In genomic region chr3:103020943-103021638, GRCm38 (mm10) we compare ENCODE assay signal across 9 mouse cellular contexts. TPM values are rescaled to one million over a fixed set of nuclear protein-coding genes. Genes with fewer than 3 reads are reported as not detected.
A peak's percentile ranks its signal among the peaks of the same experiment; 100 is the strongest.
DNase-seq lines count a peak whose midpoint lies in the region; ATAC-seq lines count a peak whose summit lies in the region.
"Had no signal": no experiment of that assay in that cellular context is flagged by ENCODE, and none has a peak within 500 bp of the region (broad histone marks: within the 10 kb centered on the region; RNA-seq: fewer than 3 reads in every experiment).

No protein-coding gene starts in this region.

- peaks cover 39% of the 10 kb centered on the region for H3K4me1 ChIP-seq in erythroblast, embryonic 14.5 days (ENCODE audit: control insufficient read depth)
- H3K4me1 ChIP-seq in heart, embryonic 11.5 days (ENCODE audit: control insufficient read depth, insufficient read depth, low read length) = no peaks in the 10 kb centered on the region
- peaks cover 12% of the 10 kb centered on the region for H3K4me1 ChIP-seq in kidney, embryonic 15.5 days

- peaks cover 13% of the 10 kb centered on the region for H3K36me3 ChIP-seq in erythroblast, embryonic 14.5 days (ENCODE audit: control insufficient read depth)
- H3K36me3 ChIP-seq in heart, embryonic 11.5 days (ENCODE audit: control insufficient read depth, insufficient read depth, low read length) = no peaks in the 10 kb centered on the region
- peaks cover 6% of the 10 kb centered on the region; the same call in 1 of the 2 replicates for H3K36me3 ChIP-seq in kidney, embryonic 15.5 days

- peak overlapping the region; percentile 98 for H3K27ac ChIP-seq in heart, embryonic 11.5 days (ENCODE audit: low read depth, low read length)
- peak overlapping the region; percentile 95 for H3K27ac ChIP-seq in kidney, embryonic 15.5 days

- DNase-seq in CD4-positive, CD25-positive, alpha-beta regulatory T cell, adult 2 months (ENCODE audit: low read depth, low spot score) = peak; percentile 94
- DNase-seq in brain, embryonic 18.5 days (ENCODE audit: low read depth, low spot score) = peak; percentile 89
- peak; percentile 92 for DNase-seq in liver
- peak; percentile 79 to 88 for DNase-seq in monocyte, adult 2 months (ENCODE audit: low read depth in 1 of 2, low spot score in 2 of 2)
- DNase-seq in spleen, postnatal 4 days (ENCODE audit: low spot score in 2 of 2) = peak; percentile 87 to 93

- H3K4me3 ChIP-seq in erythroblast, embryonic 14.5 days (replicated peaks) = peak overlapping the region; percentile 100
- peak overlapping the region; percentile 99 for H3K4me3 ChIP-seq in heart, embryonic 11.5 days (ENCODE audit: low read depth, low read length)
- peak overlapping the region; percentile 72 for H3K4me3 ChIP-seq in kidney, embryonic 15.5 days (replicated peaks)

- peak overlapping the region; percentile 100 for H3K9ac ChIP-seq in heart, embryonic 11.5 days (ENCODE audit: low read depth, low read length)
- H3K9ac ChIP-seq in kidney, embryonic 15.5 days = peak overlapping the region; percentile 90

- H3K4me2 ChIP-seq in heart, embryonic 11.5 days = peak overlapping the region; percentile 76
- peak overlapping the region; percentile 71 for H3K4me2 ChIP-seq in kidney, embryonic 15.5 days

- ATAC-seq in heart, embryonic 11.5 days (replicated peaks; ENCODE audit: insufficient number of reproducible peaks, low FRiP score, low TSS enrichment) = peak; percentile 94
- peak; percentile 94 for ATAC-seq in kidney, embryonic 15.5 days (replicated peaks; ENCODE audit: low FRiP score)

- no peaks in the 10 kb centered on the region; the same call in 1 of the 2 replicates for H3K27me3 ChIP-seq in erythroblast, embryonic 14.5 days (ENCODE audit: control insufficient read depth)
- no peaks in the 10 kb centered on the region for H3K27me3 ChIP-seq in heart, embryonic 11.5 days (ENCODE audit: control insufficient read depth, insufficient read depth, low read length)
- H3K27me3 ChIP-seq in kidney, embryonic 15.5 days = no peaks in the 10 kb centered on the region

- H3K9me3 ChIP-seq in erythroblast, embryonic 14.5 days (ENCODE audit: control insufficient read depth, low read length) = no peaks in the 10 kb centered on the region
- H3K9me3 ChIP-seq in heart, embryonic 11.5 days (replicated peaks; ENCODE audit: control insufficient read depth, low read length) = no peaks in the 10 kb centered on the region
- H3K9me3 ChIP-seq in kidney, embryonic 15.5 days (replicated peaks) = no peaks in the 10 kb centered on the region

- WGBS in heart, embryonic 11.5 days (ENCODE audit: insufficient replicate concordance) = under 1% methylated on average over 31 of the region's 37 CpGs
- under 1% methylated on average over 35 of the region's 37 CpGs for WGBS in kidney, embryonic 15.5 days

RNA-seq across cellular contexts. Expression of gene Csde1, which starts 0.9 kb away (rescaled TPM):
- 1.4 and 2.0 TPM in 2 replicates for polyA plus RNA-seq in erythroblast, embryonic 14.5 days (2012)
- 335 and 357 TPM in 2 replicates for polyA plus RNA-seq in heart, embryonic 11.5 days (2014; fragmentation: Nextera tagmentation; extraction: Ambion mirVana)
- 358 and 362 TPM in 2 replicates for polyA plus RNA-seq in kidney, embryonic 15.5 days (2015; fragmentation: Nextera tagmentation; extraction: Ambion mirVana)

RNA-seq across cellular contexts. Expression of gene Sike1, which starts 25.6 kb away (rescaled TPM):
- polyA plus RNA-seq in erythroblast, embryonic 14.5 days (2012) = 0.17 and 0.42 TPM in 2 replicates
- polyA plus RNA-seq in heart, embryonic 11.5 days (2014; fragmentation: Nextera tagmentation; extraction: Ambion mirVana) = 88.0 and 89.4 TPM in 2 replicates
- 57.0 and 57.6 TPM in 2 replicates for polyA plus RNA-seq in kidney, embryonic 15.5 days (2015; fragmentation: Nextera tagmentation; extraction: Ambion mirVana)

RNA-seq across cellular contexts. Expression of gene Nras, which starts 37.0 kb away (rescaled TPM):
- 0.37 and 0.65 TPM in 2 replicates for polyA plus RNA-seq in erythroblast, embryonic 14.5 days (2012)
- polyA plus RNA-seq in heart, embryonic 11.5 days (2014; fragmentation: Nextera tagmentation; extraction: Ambion mirVana) = 99.1 and 101 TPM in 2 replicates
- polyA plus RNA-seq in kidney, embryonic 15.5 days (2015; fragmentation: Nextera tagmentation; extraction: Ambion mirVana) = 107 and 111 TPM in 2 replicates

RNA-seq across cellular contexts. Expression of gene Ampd1, which starts 52.7 kb away (rescaled TPM):
- polyA plus RNA-seq in erythroblast, embryonic 14.5 days (2012) = not detected in 2 replicates
- polyA plus RNA-seq in heart, embryonic 11.5 days (2014; fragmentation: Nextera tagmentation; extraction: Ambion mirVana) = 0.62 TPM in 1 of 2 replicates, not detected in the other
- 0.70 and 1.9 TPM in 2 replicates for polyA plus RNA-seq in kidney, embryonic 15.5 days (2015; fragmentation: Nextera tagmentation; extraction: Ambion mirVana)

RNA-seq across cellular contexts. Expression of gene Nr1h5, which starts 57.2 kb away (rescaled TPM):
- polyA plus RNA-seq in erythroblast, embryonic 14.5 days (2012) = not detected in 2 replicates
- 0.32 and 0.64 TPM in 2 replicates for polyA plus RNA-seq in heart, embryonic 11.5 days (2014; fragmentation: Nextera tagmentation; extraction: Ambion mirVana)
- polyA plus RNA-seq in kidney, embryonic 15.5 days (2015; fragmentation: Nextera tagmentation; extraction: Ambion mirVana) = 0.12 and 0.13 TPM in 2 replicates
- polyA plus RNA-seq: large intestine, adult 2 months had no signal

Comparison
In these comparisons a context has a peak if more than half of its experiments do, and no peak if none do; other contexts are left out.
1. Peak in every context shown above with its lines: DNase-seq, ATAC-seq, H3K4me3 ChIP-seq and H3K27ac ChIP-seq.
2. RNA of gene Csde1, which starts 0.9 kb away (polyA plus RNA-seq): 358 to 362 TPM in kidney, embryonic 15.5 days and 335 to 357 TPM in heart, embryonic 11.5 days; 1.4 to 2.0 TPM in erythroblast, embryonic 14.5 days; every median in the first group is over 100 times any median in the second.
3. RNA of gene Sike1, which starts 25.6 kb away (polyA plus RNA-seq): 88.0 to 89.4 TPM in heart, embryonic 11.5 days and 57.0 to 57.6 TPM in kidney, embryonic 15.5 days; 0.17 to 0.42 TPM in erythroblast, embryonic 14.5 days; every median in the first group is over 10 times any median in the second.
4. RNA of gene Nras, which starts 37.0 kb away (polyA plus RNA-seq): 107 to 111 TPM in kidney, embryonic 15.5 days and 99.1 to 101 TPM in heart, embryonic 11.5 days; 0.37 to 0.65 TPM in erythroblast, embryonic 14.5 days; every median in the first group is over 10 times any median in the second.